Mouse (Mus musculus): ENCODE data around the gene Hhip. TPM values are rescaled to one million over a fixed set of nuclear protein-coding genes. Genes with fewer than 3 reads are reported as not detected.

The Hhip gene
- polyA plus RNA-seq, 1 experiment from 2014 or later = 3.4 TPM

- no peak overlapping the region for H3K4me2 ChIP-seq (replicated peaks; ENCODE audit: low read depth, low read length)
- H3K36me3 ChIP-seq (ENCODE audit: insufficient read depth, low read length) = no peaks in the 10 kb centered on the region
- H3K9me3 ChIP-seq (ENCODE audit: low read length) = no peaks in the 10 kb centered on the region
- WGBS = 43% methylated on average over 15 of the region's 15 CpGs
- no peak for ATAC-seq (ENCODE audit: low FRiP score, low TSS enrichment)
- H3K4me3 ChIP-seq (ENCODE audit: low read length) = no peak overlapping the region
- 0 out of 2 replicates have a peak, but pooled peaks cover 4% of the 10 kb centered on the region for H3K27me3 ChIP-seq (ENCODE audit: insufficient read depth, low read length)
- H3K9ac ChIP-seq (replicated peaks; ENCODE audit: low read length) = no peak overlapping the region
- H3K4me1 ChIP-seq (ENCODE audit: insufficient read depth, low read length) = no peaks in the 10 kb centered on the region
- H3K27ac ChIP-seq (ENCODE audit: low read length) = no peak overlapping the region
These were observed 8.4 kb downstream of the Hhip start for GRCm38 (mm10) chr8:80049256-80050005.

GRCm38 (mm10) chr8:80048256-80048655, 9.6 kb downstream of the Hhip start:
- no peak for ATAC-seq (ENCODE audit: low FRiP score, low TSS enrichment)
- Histone ChIP-seq H3K27me3 (ENCODE audit: insufficient read depth, low read length) (no peaks in the 10 kb centered on the region), H3K9ac (replicated peaks; ENCODE audit: low read length) (no peak overlapping the region), H3K4me3 (ENCODE audit: low read length) (no peak overlapping the region), H3K36me3 (ENCODE audit: insufficient read depth, low read length) (no peaks in the 10 kb centered on the region), H3K27ac (ENCODE audit: low read length) (no peak overlapping the region), H3K9me3 (ENCODE audit: low read length) (no peaks in the 10 kb centered on the region), H3K4me2 (replicated peaks; ENCODE audit: low read depth, low read length) (no peak overlapping the region), H3K4me1 (ENCODE audit: insufficient read depth, low read length) (no peaks in the 10 kb centered on the region)
- 76% methylated on average over 4 of the region's 4 CpGs for WGBS

GRCm38 (mm10) chr8:80037644-80038253, 20.1 kb downstream of the Hhip start:
- ATAC-seq (ENCODE audit: low FRiP score, low TSS enrichment) = peak; percentile 69

GRCm38 (mm10) chr8:80032604-80033003, 25.2 kb downstream of the Hhip start:
- 35% methylated on average over 3 of the region's 3 CpGs for WGBS
- ATAC-seq (ENCODE audit: low FRiP score, low TSS enrichment) = no peak; the same call in 1 of the 2 replicates

More at GRCm38 (mm10) chr8:80037644-80038253, 20.1 kb downstream of the Hhip start:
- H3K27me3 ChIP-seq (ENCODE audit: insufficient read depth, low read length) = no peaks in the 10 kb centered on the region
- no peaks in the 10 kb centered on the region for H3K9me3 ChIP-seq (ENCODE audit: low read length)
- no peaks in the 10 kb centered on the region for H3K36me3 ChIP-seq (ENCODE audit: insufficient read depth, low read length)
- H3K4me3 ChIP-seq (ENCODE audit: low read length) = no peak overlapping the region
- no peak overlapping the region for H3K9ac ChIP-seq (replicated peaks; ENCODE audit: low read length)
- 44% methylated on average over 4 of the region's 4 CpGs for WGBS
- no peak overlapping the region for H3K4me2 ChIP-seq (replicated peaks; ENCODE audit: low read depth, low read length)
- peaks cover 3% of the 10 kb centered on the region for H3K4me1 ChIP-seq (ENCODE audit: insufficient read depth, low read length)
- no peak overlapping the region for H3K27ac ChIP-seq (ENCODE audit: low read length)

DNA sequence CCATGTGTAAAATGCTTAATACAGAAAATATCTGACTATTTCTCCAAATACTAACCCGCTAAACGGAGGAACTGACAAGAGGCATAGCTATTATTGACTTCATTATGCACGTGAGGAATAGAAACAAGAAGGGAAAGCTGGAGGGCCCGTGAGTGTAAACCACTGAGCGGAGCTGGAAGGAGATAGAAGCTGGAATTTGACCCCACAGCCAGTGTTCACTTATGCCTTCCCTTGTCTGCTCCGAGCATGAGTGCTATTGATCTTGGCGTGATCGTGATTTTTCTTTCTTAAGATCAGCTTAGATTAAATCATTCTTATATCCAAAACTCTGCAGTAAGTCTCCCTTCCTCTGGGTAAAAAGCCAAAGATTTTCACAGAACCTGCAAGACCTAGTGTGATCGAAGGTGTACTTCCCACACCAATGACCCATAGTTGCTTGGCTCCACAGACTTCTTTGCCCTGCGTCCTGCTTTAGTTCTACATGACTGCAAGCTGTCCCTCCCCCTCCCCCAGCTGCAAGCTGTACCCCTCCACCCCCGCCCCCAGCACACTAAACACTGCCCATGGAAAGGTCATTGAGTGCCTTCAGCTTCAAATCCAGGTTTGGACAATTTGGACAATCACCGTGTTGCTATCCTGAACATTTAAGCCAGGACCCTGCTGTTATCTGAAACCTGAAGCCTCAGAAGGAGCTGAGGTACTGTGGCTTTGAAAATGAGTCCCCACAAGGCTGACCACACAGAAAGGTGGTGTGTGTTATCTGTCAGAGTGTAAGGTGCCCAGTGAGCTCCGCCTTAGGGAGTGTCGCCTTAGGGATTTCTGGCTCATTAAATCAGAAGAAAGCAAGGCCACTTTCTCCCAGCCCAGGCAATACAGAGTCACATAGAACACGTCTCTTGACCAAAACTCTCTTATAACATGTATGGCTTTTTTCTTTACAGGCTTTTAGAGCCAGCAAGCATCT, 26.2 kb downstream of the Hhip start:
- peak overlapping the region; percentile 37 for H3K4me2 ChIP-seq (replicated peaks; ENCODE audit: low read depth, low read length)
- 25% methylated on average over 15 of the region's 15 CpGs for WGBS

More at GRCm38 (mm10) chr8:80032604-80033003, 25.2 kb downstream of the Hhip start:
- H3K27me3 ChIP-seq (ENCODE audit: insufficient read depth, low read length) = no peaks in the 10 kb centered on the region
- peaks cover 21% of the 10 kb centered on the region for H3K4me1 ChIP-seq (ENCODE audit: insufficient read depth, low read length)
- no peak overlapping the region for H3K9ac ChIP-seq (replicated peaks; ENCODE audit: low read length)
- H3K27ac ChIP-seq (ENCODE audit: low read length) = no peak overlapping the region
- no peaks in the 10 kb centered on the region for H3K36me3 ChIP-seq (ENCODE audit: insufficient read depth, low read length)
- H3K9me3 ChIP-seq (ENCODE audit: low read length) = no peaks in the 10 kb centered on the region
- no peak overlapping the region for H3K4me3 ChIP-seq (ENCODE audit: low read length)
- no peak overlapping the region for H3K4me2 ChIP-seq (replicated peaks; ENCODE audit: low read depth, low read length)

GRCm38 (mm10) chr8:80029631-80030030, 28.2 kb downstream of the Hhip start:
- H3K4me2 ChIP-seq (replicated peaks; ENCODE audit: low read depth, low read length) = no peak overlapping the region
- WGBS = 22% methylated on average over 6 of the region's 6 CpGs

More for the DNA sequence above, 26.2 kb downstream of the Hhip start:
- Histone ChIP-seq H3K36me3 (ENCODE audit: insufficient read depth, low read length) (no peaks in the 10 kb centered on the region), H3K4me3 (ENCODE audit: low read length) (no peak overlapping the region), H3K9me3 (ENCODE audit: low read length) (no peaks in the 10 kb centered on the region), H3K27me3 (ENCODE audit: insufficient read depth, low read length) (no peaks in the 10 kb centered on the region), H3K9ac (replicated peaks; ENCODE audit: low read length) (no peak overlapping the region), H3K4me1 (ENCODE audit: insufficient read depth, low read length) (peaks cover 21% of the 10 kb centered on the region), H3K27ac (ENCODE audit: low read length) (peak overlapping the region; percentile 53; the same call in 1 of the 2 replicates)
- peak; percentile 87 for ATAC-seq (ENCODE audit: low FRiP score, low TSS enrichment)

GRCm38 (mm10) chr8:80020469-80020868, 37.3 kb downstream of the Hhip start:
- Histone ChIP-seq H3K27me3 (ENCODE audit: insufficient read depth, low read length) (no peaks in the 10 kb centered on the region), H3K4me1 (ENCODE audit: insufficient read depth, low read length) (no peaks in the 10 kb centered on the region), H3K36me3 (ENCODE audit: insufficient read depth, low read length) (no peaks in the 10 kb centered on the region), H3K27ac (ENCODE audit: low read length) (no peak overlapping the region), H3K9ac (replicated peaks; ENCODE audit: low read length) (no peak overlapping the region), H3K4me3 (ENCODE audit: low read length) (no peak overlapping the region), H3K9me3 (ENCODE audit: low read length) (no peaks in the 10 kb centered on the region), H3K4me2 (replicated peaks; ENCODE audit: low read depth, low read length) (no peak overlapping the region)
- no peak for ATAC-seq (ENCODE audit: low FRiP score, low TSS enrichment)
- 78% methylated on average over 5 of the region's 5 CpGs for WGBS

More at GRCm38 (mm10) chr8:80029631-80030030, 28.2 kb downstream of the Hhip start:
- no peak overlapping the region for H3K4me3 ChIP-seq (ENCODE audit: low read length)
- no peak for ATAC-seq (ENCODE audit: low FRiP score, low TSS enrichment)
- H3K27me3 ChIP-seq (ENCODE audit: insufficient read depth, low read length) = no peaks in the 10 kb centered on the region
- H3K4me1 ChIP-seq (ENCODE audit: insufficient read depth, low read length) = peaks cover 21% of the 10 kb centered on the region
- no peak overlapping the region for H3K9ac ChIP-seq (replicated peaks; ENCODE audit: low read length)
- no peak overlapping the region for H3K27ac ChIP-seq (ENCODE audit: low read length)
- no peaks in the 10 kb centered on the region for H3K36me3 ChIP-seq (ENCODE audit: insufficient read depth, low read length)
- no peaks in the 10 kb centered on the region for H3K9me3 ChIP-seq (ENCODE audit: low read length)

DNA sequence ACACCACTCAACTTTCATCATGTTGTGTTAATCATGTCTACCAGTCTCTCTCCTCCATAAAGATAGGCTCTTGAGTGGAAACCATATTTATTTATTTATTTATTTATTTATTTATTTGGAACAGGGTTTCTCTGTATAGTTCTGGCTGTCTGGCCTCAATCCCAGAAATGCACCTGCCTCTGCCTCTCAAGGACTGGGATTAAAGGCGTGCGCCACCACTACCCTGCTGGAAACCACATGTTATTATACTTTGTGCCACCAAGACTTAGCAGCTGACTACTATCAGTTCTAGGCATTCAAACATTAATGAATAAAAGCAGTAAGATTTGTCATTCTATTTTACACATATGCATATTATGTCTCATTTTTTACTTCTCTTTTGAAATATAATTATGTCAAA, 42.0 kb downstream of the Hhip start:
- H3K27ac ChIP-seq (ENCODE audit: low read length) = no peak overlapping the region
- no peaks in the 10 kb centered on the region for H3K9me3 ChIP-seq (ENCODE audit: low read length)
- no peak overlapping the region for H3K9ac ChIP-seq (replicated peaks; ENCODE audit: low read length)
- ATAC-seq (ENCODE audit: low FRiP score, low TSS enrichment) = no peak
- H3K36me3 ChIP-seq (ENCODE audit: insufficient read depth, low read length) = no peaks in the 10 kb centered on the region
- WGBS = 98% methylated on average over 2 of the region's 2 CpGs
- no peaks in the 10 kb centered on the region for H3K4me1 ChIP-seq (ENCODE audit: insufficient read depth, low read length)
- H3K4me2 ChIP-seq (replicated peaks; ENCODE audit: low read depth, low read length) = no peak overlapping the region
- no peak overlapping the region for H3K4me3 ChIP-seq (ENCODE audit: low read length)
- no peaks in the 10 kb centered on the region for H3K27me3 ChIP-seq (ENCODE audit: insufficient read depth, low read length)

DNA sequence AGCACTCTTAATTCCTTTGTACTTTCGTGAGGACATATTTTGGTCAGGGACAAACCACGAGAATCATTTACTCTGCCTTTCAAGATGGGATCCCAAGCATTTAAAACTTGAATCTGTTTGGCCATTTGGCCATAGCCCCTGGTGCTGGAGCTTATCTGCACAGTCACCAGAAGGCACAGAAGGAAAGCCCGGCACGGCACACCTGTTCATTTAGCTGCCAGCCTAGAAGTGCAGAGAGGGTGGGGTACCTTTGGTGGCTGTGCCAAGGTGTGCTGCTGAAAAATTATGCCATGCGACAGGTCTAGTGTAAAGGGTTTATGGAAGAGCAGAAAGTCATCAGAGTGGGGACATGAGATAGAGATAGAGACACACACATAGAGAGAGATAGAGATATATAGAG, 53.4 kb downstream of the Hhip start:
- Histone ChIP-seq H3K9me3 (ENCODE audit: low read length) (no peaks in the 10 kb centered on the region), H3K27me3 (ENCODE audit: insufficient read depth, low read length) (no peaks in the 10 kb centered on the region), H3K36me3 (ENCODE audit: insufficient read depth, low read length) (no peaks in the 10 kb centered on the region), H3K4me1 (ENCODE audit: insufficient read depth, low read length) (no peaks in the 10 kb centered on the region), H3K27ac (ENCODE audit: low read length) (no peak overlapping the region), H3K4me3 (ENCODE audit: low read length) (no peak overlapping the region), H3K4me2 (replicated peaks; ENCODE audit: low read depth, low read length) (no peak overlapping the region), H3K9ac (replicated peaks; ENCODE audit: low read length) (no peak overlapping the region)
- 85% methylated on average over 5 of the region's 5 CpGs for WGBS
- no peak for ATAC-seq (ENCODE audit: low FRiP score, low TSS enrichment)

All from kidney, embryonic 16.5 days (tissue).